Mouse (Mus musculus) small intestine, adult 2 months (tissue): ENCODE results near the gene Prr18.

Source experiments
- CTCF ChIP-seq: fragments of 200-500 bp; IDR thresholded peaks from 2 replicates; pipeline ENCODE4 v1.5.1; 2012; ENCODE audit warnings: low read depth, mild to moderate bottlenecking, control low read depth, inconsistent platforms, low read length, moderate library complexity, mixed read lengths; ENCODE audit not compliant: insufficient replicate concordance, insufficient read length; ENCODE audit errors: extremely low read depth
- POLR2A ChIP-seq: fragments of 200-500 bp; IDR thresholded peaks from 2 replicates; pipeline ENCODE4 v1.6.1; 2012; ENCODE audit warnings: low read depth, mild to moderate bottlenecking, control low read depth, inconsistent platforms, low read length, moderate library complexity

- TF ChIP-seq CTCF (no peak), POLR2A (no peak)
Observed at GRCm38 (mm10) chr17:8369171-8369570, 31.9 kb downstream of the Prr18 start.
